Mouse (Mus musculus): Measurements from ENCODE around the gene Otud1. TPM values are rescaled to one million over a fixed set of nuclear protein-coding genes. Genes with fewer than 3 reads are reported as not detected.
A peak's percentile ranks its signal among the peaks of the same experiment; 100 is the strongest.

The Otud1 gene
- polyA plus RNA-seq (2015; fragmentation: Nextera tagmentation; extraction: Ambion mirVana): 5.2 and 8.0 TPM in 2 replicates

GRCm38 (mm10) chr2:19657158-19657874 lies at the start of gene Otud1:
Gene Otud1 (plus strand): TSS chr2:19657752.
- peak within 1 kb of the TSS; percentile 78 for H3K4me3 ChIP-seq
- peaks cover 15% of the 10 kb centered on the region; the same call in 1 of the 2 replicates for H3K27me3 ChIP-seq (replicated peaks)
- H3K4me1 ChIP-seq: peaks cover 28% of the 10 kb centered on the region
- no peaks in the 10 kb centered on the region for H3K9me3 ChIP-seq
- peak; percentile 95 for ATAC-seq (ENCODE audit: extremely low read depth, insufficient number of reproducible peaks, low FRiP score, low TSS enrichment)
- no peaks in the 10 kb centered on the region for H3K36me3 ChIP-seq
- H3K4me2 ChIP-seq: peak within 1 kb of the TSS; percentile 89
- H3K27ac ChIP-seq (replicated peaks): peak within 1 kb of the TSS; percentile 98
- peak within 1 kb of the TSS; percentile 99 for H3K9ac ChIP-seq
- under 1% methylated on average over 62 of the region's 62 CpGs for WGBS

- Histone ChIP-seq H3K4me2 (no peak overlapping the region), H3K4me3 (no peak overlapping the region), H3K9me3 (no peaks in the 10 kb centered on the region), H3K27me3 (replicated peaks) (no peaks in the 10 kb centered on the region), H3K27ac (replicated peaks) (no peak overlapping the region), H3K36me3 (no peaks in the 10 kb centered on the region), H3K4me1 (peaks cover 15% of the 10 kb centered on the region; the same call in 1 of the 2 replicates), H3K9ac (no peak overlapping the region)
- whole genome bisulfite sequencing: 71% methylated on average over 1 of the region's 1 CpGs
- ATAC-seq (ENCODE audit: extremely low read depth, insufficient number of reproducible peaks, low FRiP score, low TSS enrichment): no peak
Observed at GRCm38 (mm10) chr2:19607852-19608251, 49.7 kb upstream of the Otud1 start.

GRCm38 (mm10) chr2:19608410-19609073 lies 49.0 kb upstream of the Otud1 start:
- no peak overlapping the region for H3K9ac ChIP-seq
- no peak for ATAC-seq (ENCODE audit: extremely low read depth, insufficient number of reproducible peaks, low FRiP score, low TSS enrichment)
- no peaks in the 10 kb centered on the region for H3K36me3 ChIP-seq
- H3K27me3 ChIP-seq (replicated peaks): no peaks in the 10 kb centered on the region
- no peak overlapping the region for H3K4me2 ChIP-seq
- H3K9me3 ChIP-seq: no peaks in the 10 kb centered on the region
- H3K27ac ChIP-seq (replicated peaks): no peak overlapping the region; the same call in 1 of the 2 replicates
- WGBS: 31% methylated on average over 3 of the region's 3 CpGs
- H3K4me1 ChIP-seq: peaks cover 15% of the 10 kb centered on the region; the same call in 1 of the 2 replicates
- no peak overlapping the region for H3K4me3 ChIP-seq

- WGBS: 67% methylated on average over 1 of the region's 1 CpGs
Observed at GRCm38 (mm10) chr2:19622041-19622440, 35.5 kb upstream of the Otud1 start.

DNA sequence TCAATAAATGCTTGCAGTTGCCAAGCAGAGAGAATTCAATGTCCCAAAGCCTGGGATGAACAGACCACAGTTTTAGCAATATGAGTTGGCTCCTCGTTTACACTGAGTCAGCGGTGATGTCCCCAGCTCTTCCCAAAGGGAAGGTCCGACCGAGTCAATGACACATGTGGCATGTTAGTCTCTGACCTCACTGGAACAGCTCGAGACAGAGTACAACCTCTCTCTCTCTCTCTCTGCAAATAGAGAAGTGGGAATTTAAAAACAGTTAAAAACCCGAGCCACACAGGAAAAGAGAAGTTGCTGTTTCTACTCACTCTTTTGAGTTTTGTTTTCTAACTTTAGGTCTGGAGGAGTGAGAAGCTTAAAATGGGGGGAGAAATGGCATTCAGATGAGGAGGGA lies 30.5 kb upstream of the Otud1 start:
- Histone ChIP-seq H3K9me3 (peaks cover 7% of the 10 kb centered on the region; the same call in 1 of the 2 replicates), H3K4me3 (no peak overlapping the region), H3K9ac (no peak overlapping the region), H3K27ac (replicated peaks) (no peak overlapping the region), H3K4me2 (no peak overlapping the region), H3K4me1 (no peaks in the 10 kb centered on the region), H3K36me3 (no peaks in the 10 kb centered on the region), H3K27me3 (replicated peaks) (no peaks in the 10 kb centered on the region)
- WGBS: 70% methylated on average over 6 of the region's 6 CpGs
- no peak for ATAC-seq (ENCODE audit: extremely low read depth, insufficient number of reproducible peaks, low FRiP score, low TSS enrichment)

More at GRCm38 (mm10) chr2:19622041-19622440, 35.5 kb upstream of the Otud1 start:
- Histone ChIP-seq H3K9ac (no peak overlapping the region), H3K27me3 (replicated peaks) (no peaks in the 10 kb centered on the region), H3K4me3 (no peak overlapping the region), H3K4me2 (no peak overlapping the region), H3K4me1 (no peaks in the 10 kb centered on the region), H3K36me3 (no peaks in the 10 kb centered on the region), H3K27ac (replicated peaks) (no peak overlapping the region), H3K9me3 (peaks cover 7% of the 10 kb centered on the region; the same call in 1 of the 2 replicates)
- ATAC-seq (ENCODE audit: extremely low read depth, insufficient number of reproducible peaks, low FRiP score, low TSS enrichment): no peak

GRCm38 (mm10) chr2:19627920-19628608 lies 29.5 kb upstream of the Otud1 start:
- no peak overlapping the region for H3K4me3 ChIP-seq
- peaks cover 7% of the 10 kb centered on the region; the same call in 1 of the 2 replicates for H3K9me3 ChIP-seq
- H3K27ac ChIP-seq (replicated peaks): no peak overlapping the region
- no peaks in the 10 kb centered on the region for H3K27me3 ChIP-seq (replicated peaks)
- no peaks in the 10 kb centered on the region for H3K4me1 ChIP-seq
- H3K9ac ChIP-seq: no peak overlapping the region
- no peak for ATAC-seq (ENCODE audit: extremely low read depth, insufficient number of reproducible peaks, low FRiP score, low TSS enrichment)
- 77% methylated on average over 4 of the region's 4 CpGs for WGBS
- no peaks in the 10 kb centered on the region for H3K36me3 ChIP-seq
- H3K4me2 ChIP-seq: no peak overlapping the region

GRCm38 (mm10) chr2:19630544-19630943 lies 27.0 kb upstream of the Otud1 start:
- no peak overlapping the region for H3K9ac ChIP-seq
- H3K36me3 ChIP-seq: no peaks in the 10 kb centered on the region
- peaks cover 4% of the 10 kb centered on the region; the same call in 1 of the 2 replicates for H3K9me3 ChIP-seq
- H3K27me3 ChIP-seq (replicated peaks): no peaks in the 10 kb centered on the region
- H3K4me3 ChIP-seq: no peak overlapping the region
- no peak overlapping the region for H3K27ac ChIP-seq (replicated peaks)
- 78% methylated on average over 1 of the region's 1 CpGs for WGBS
- H3K4me2 ChIP-seq: no peak overlapping the region
- H3K4me1 ChIP-seq: peaks cover 6% of the 10 kb centered on the region
- ATAC-seq (ENCODE audit: extremely low read depth, insufficient number of reproducible peaks, low FRiP score, low TSS enrichment): no peak

DNA sequence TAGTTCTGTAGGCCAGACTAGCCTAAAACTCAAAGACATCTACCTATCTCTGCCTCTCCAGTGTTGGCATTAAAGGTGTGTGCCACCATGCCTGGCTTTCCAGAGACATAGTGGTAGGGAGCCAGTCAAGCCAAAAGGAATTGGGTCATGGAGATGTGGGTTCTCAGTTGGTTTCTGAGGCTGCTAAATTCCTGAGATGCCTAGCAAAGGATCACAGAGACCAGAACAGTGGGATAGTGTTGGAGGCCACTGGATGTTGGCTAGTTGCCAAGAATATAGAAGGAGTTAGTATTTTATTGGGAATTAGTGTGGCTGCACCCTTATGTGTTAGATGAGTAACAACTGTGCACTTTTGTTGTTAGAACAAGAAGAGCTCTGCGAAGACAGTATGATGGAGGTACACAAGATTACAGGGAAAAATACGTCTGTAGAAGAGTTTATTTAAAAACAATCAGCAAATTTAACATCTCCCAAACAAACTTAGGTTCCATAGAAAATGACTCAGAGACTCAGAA lies 24.1 kb upstream of the Otud1 start:
- ATAC-seq (ENCODE audit: extremely low read depth, insufficient number of reproducible peaks, low FRiP score, low TSS enrichment): no peak
- no peaks in the 10 kb centered on the region for H3K27me3 ChIP-seq (replicated peaks)
- H3K36me3 ChIP-seq: no peaks in the 10 kb centered on the region
- WGBS: 65% methylated on average over 2 of the region's 2 CpGs
- H3K9ac ChIP-seq: no peak overlapping the region
- H3K9me3 ChIP-seq: no peaks in the 10 kb centered on the region
- H3K4me2 ChIP-seq: no peak overlapping the region
- peaks cover 6% of the 10 kb centered on the region for H3K4me1 ChIP-seq
- H3K27ac ChIP-seq (replicated peaks): no peak overlapping the region
- H3K4me3 ChIP-seq: no peak overlapping the region

- Histone ChIP-seq H3K4me2 (no peak overlapping the region), H3K36me3 (no peaks in the 10 kb centered on the region), H3K4me1 (peaks cover 34% of the 10 kb centered on the region), H3K9ac (no peak overlapping the region), H3K9me3 (no peaks in the 10 kb centered on the region), H3K4me3 (no peak overlapping the region), H3K27ac (replicated peaks) (no peak overlapping the region), H3K27me3 (replicated peaks) (no peaks in the 10 kb centered on the region)
- 33% methylated on average over 2 of the region's 2 CpGs for WGBS
- ATAC-seq (ENCODE audit: extremely low read depth, insufficient number of reproducible peaks, low FRiP score, low TSS enrichment): no peak
Observed at GRCm38 (mm10) chr2:19645182-19645581, 12.4 kb upstream of the Otud1 start.

- Histone ChIP-seq H3K36me3 (no peaks in the 10 kb centered on the region), H3K9me3 (no peaks in the 10 kb centered on the region), H3K9ac (no peak overlapping the region), H3K4me3 (no peak overlapping the region), H3K4me2 (no peak overlapping the region), H3K27me3 (replicated peaks) (no peaks in the 10 kb centered on the region), H3K4me1 (peaks cover 34% of the 10 kb centered on the region), H3K27ac (replicated peaks) (peak overlapping the region; percentile 73)
- WGBS: 57% methylated on average over 4 of the region's 4 CpGs
- ATAC-seq (ENCODE audit: extremely low read depth, insufficient number of reproducible peaks, low FRiP score, low TSS enrichment): no peak
Observed at GRCm38 (mm10) chr2:19646144-19646543, 11.4 kb upstream of the Otud1 start.

GRCm38 (mm10) chr2:19646910-19647309 lies 10.6 kb upstream of the Otud1 start:
- WGBS: 7% methylated on average over 1 of the region's 1 CpGs
- no peak overlapping the region for H3K4me2 ChIP-seq
- H3K4me1 ChIP-seq: peaks cover 34% of the 10 kb centered on the region
- H3K9ac ChIP-seq: no peak overlapping the region
- ATAC-seq (ENCODE audit: extremely low read depth, insufficient number of reproducible peaks, low FRiP score, low TSS enrichment): no peak
- H3K36me3 ChIP-seq: no peaks in the 10 kb centered on the region
- no peaks in the 10 kb centered on the region for H3K9me3 ChIP-seq
- peak overlapping the region; percentile 73 for H3K27ac ChIP-seq (replicated peaks)
- no peak overlapping the region for H3K4me3 ChIP-seq
- H3K27me3 ChIP-seq (replicated peaks): no peaks in the 10 kb centered on the region
